Mouse (Mus musculus): ENCODE measurements around the gene Clec9a.

- TF ChIP-seq RCOR1 (conservative IDR thresholded peaks at IDR 0.05; ENCODE audit: low read depth, low read length) (no peak), USF2 (conservative IDR thresholded peaks at IDR 0.05; ENCODE audit: low read depth, low read length) (no peak), CTCF (conservative IDR thresholded peaks at IDR 0.05 in 1 of 2, IDR thresholded peaks at IDR 0.05 in 1 of 2; ENCODE audit: low read depth in 2 of 2, low read length in 2 of 2) (no peak), POLR2A (IDR thresholded peaks at IDR 0.05; ENCODE audit: low read depth, low read length) (no peak)
Measured at GRCm38 (mm10) chr6:129436025-129436424, 27.4 kb downstream of the Clec9a start.
